Mouse (Mus musculus): Measurements from ENCODE around the gene Epdr1.

- TF ChIP-seq ZNF384 (IDR thresholded peaks at IDR 0.05; ENCODE audit: low read depth, low read length) (no peak), HCFC1 (IDR thresholded peaks at IDR 0.05; ENCODE audit: borderline replicate concordance, insufficient read depth, low read length) (no peak), CHD2 (IDR thresholded peaks at IDR 0.05; ENCODE audit: low read depth, low read length) (no peak)
Measured at GRCm38 (mm10) chr13:19636131-19636530, 16.4 kb upstream of the Epdr1 start.
